Mouse (Mus musculus) ovary, adult 18-20 months (tissue): ENCODE results near the gene Ap1m2.

ENCODE experiments used
- DNase-seq: peaks from one replicate; pipeline ENCODE4 v3.0.0; 2022; ENCODE audit warnings: low spot score, mixed read lengths

The Ap1m2 gene

DNA sequence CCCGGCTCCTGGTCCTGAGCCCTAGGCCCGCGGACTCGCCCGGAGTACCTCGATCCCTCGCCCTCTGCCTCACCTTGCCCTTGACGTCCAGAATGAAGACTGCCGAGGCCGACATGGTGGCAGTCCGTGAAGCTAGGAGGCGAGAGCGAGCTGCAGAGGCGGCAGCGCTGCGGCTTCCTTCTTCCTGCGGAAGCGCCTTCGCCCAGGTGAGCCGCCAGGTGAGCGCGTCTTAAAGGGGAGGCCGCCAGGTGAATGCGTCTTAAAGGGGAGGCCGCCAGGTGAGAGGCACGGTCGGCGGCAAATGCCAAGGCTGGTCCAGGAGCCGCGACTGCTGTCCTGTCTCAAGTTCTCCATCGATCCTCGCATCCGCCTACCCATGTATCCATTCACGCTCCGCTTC, at the start of gene Ap1m2:
Ap1m2 (minus strand) TSS at position 204 of the 400 bp plus-strand sequence.
- no peak for DNase-seq

DNA sequence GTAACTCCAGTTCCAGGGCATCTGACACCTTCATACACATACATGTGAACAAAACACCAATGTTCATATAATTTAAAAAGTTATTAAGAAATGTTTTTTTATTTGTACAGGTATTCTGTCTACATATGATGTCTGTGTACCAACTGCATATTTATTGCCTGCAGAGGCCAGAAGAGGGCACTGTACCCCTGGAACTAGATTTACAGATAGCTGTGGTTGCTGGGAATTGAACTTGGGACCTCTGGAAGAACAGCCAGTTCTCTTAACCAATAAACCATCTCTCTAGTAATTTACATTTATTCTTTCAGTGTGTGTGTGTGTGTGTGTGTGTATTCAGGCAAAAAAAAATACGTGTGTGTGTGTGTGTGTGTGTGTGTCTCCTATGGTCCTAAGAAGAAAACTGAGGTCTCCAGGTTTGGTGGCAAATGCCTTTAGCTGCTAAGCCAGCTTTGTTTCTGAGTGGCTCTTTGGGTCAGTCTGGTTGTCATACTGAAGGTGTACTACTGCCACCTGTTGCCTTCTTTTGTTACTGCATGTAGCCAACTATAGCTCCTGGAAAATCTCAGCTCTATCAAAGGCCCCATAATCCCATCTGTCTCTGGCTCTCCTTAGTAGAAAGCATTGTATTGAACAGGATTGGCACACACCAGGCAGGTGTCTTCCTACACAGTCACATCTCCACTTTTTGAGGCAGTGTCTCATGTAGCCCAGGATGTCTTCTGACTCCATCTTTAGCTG, 45.0 kb upstream of the Ap1m2 start:
- no peak for DNase-seq

DNA sequence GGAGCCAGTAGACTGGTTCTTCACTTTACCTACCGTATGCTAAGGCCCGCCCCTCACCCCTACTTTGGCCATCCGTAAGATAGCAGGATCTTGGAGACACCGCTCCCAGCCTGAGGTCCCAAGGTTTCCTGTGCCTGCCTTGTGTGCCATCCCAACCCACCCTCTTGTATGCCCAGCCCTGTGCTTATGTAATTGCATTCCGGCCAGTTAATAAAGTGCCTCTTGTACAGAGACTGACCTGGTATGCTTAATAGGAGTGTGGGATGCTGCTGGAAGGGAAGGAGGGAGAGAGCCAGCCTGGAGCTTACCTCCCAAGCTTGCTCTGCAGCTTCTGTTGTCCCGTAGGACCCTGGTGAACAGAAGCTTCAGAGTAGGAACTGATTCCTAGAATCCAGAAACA, 42.7 kb upstream of the Ap1m2 start:
- no peak for DNase-seq

DNA sequence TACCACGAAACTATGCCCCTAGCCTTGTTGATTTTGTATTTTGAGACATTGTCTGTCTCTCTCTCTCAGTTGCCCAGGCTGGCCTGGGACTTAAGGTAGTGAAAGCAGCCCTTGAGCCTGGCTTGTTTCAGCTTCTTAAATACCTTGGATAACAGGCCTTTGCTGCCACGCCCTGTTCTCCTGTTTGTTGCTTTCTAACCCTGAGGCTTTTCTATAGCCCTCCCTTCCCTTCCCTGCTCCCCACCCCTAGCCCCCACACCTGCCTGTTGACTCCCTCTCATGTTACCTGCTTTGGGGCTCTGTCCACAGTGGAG, 41.2 kb upstream of the Ap1m2 start:
- DNase-seq = no peak

DNA sequence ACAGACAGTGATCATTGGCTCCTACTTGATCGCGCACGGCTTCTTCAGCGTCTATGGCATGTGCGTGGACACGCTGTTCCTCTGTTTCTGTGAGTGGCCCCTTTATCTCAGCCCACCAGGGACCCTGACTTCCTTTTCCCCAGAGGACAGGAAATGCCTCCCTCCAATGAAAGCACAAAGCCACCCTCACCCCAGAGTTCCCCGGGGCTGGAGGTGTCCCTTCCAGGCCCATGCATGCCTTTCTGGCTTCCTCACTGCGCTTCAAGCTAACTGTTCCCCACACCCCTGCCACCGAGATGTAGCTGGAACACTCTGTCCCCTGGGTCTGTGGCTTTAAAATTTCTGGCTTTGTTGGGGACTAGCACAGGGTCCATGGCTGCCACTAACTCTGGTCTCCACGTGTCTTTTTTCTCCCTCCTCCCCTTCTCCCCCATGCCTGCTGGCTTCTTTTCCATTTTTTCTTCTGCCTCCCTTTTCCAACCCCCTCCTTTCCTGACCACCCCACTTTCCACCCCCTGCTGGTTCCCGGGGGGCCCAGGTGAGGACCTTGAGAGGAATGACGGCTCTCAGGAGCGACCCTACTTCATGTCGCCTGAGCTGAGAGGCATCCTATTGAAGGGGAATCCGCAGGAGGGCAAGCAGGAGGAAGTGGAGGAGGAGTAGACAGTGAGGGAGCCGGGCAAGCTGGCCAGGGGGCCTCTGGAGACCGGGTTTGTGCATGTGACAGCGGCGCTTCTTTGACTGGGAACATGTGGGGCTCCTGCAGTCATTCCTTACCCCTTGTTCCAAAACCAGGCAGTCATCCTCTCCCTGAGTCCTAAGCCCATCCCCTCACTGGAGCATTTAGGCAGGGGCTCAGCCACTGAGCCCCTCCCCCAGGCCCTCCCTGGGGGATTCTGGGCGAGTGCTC, 40.6 kb upstream of the Ap1m2 start:
- DNase-seq = no peak

DNA sequence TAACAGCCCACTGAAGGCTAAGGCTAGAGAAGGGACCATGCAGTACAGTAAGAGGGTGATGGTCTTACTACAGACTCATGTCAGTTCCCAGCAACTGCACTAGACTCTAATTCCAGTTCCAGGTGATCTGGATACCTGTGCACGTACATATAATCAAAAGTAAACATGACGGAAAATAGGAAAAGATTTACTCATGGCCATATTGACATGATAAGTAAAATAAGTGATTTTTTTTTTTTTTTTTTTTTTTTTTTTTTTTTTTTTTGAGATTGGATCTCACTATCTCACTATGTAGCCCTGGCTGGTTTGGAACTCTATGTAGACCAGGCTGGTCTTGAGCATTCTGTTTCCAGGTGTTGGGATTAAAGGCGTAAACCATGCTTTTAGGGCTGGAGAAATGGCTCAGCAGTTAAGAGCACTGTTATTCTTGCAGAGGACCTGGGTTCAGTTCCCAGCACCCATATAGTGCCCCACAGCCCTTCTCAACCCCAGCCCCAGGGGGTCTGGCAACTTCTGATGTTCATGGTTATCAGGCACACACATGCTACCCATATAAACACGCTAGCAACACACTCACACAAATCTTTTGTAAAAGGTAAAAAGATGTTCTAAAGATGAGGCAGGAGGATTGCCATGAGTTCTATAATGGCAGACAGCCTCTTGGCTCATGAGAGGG, 39.7 kb upstream of the Ap1m2 start:
- no peak for DNase-seq

DNA sequence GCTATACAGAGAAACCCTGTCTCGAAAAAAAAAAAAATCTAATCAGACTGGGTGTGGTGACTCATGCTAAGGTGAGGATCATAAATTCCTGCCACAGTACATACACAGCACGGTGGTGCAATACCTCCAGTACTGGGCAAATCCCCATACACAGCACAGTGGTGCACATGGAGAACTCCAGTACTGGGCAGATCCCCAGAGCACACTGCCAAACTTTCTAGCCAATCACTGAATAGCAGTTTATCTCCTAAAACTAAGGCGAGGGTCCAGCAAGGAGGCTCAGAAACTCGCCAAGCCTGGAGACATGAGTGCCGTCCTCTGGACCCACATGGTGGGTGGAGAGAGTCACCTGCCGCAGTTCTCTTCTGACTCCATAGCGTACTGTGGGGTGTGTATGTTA, 39.0 kb upstream of the Ap1m2 start:
- DNase-seq = no peak

DNA sequence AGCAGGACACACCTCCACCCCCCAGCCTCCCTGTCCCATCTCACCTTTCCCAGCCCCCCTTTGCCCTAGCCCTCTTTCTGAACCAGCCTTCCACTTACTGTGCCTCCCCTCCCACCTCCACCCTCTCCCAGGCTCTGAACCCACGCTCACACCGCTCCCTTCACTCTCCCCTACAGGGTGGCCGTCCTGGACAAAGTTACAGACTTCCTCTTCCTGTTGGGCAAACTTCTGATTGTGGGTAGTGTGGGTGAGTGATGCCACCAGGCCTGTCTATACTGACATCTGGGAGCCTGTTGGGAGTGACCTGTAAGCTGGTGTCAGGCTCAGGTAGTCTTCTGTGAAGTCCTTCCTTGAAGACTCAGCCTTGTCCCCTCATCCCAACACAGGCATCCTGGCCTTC, 36.0 kb upstream of the Ap1m2 start:
- no peak for DNase-seq

DNA sequence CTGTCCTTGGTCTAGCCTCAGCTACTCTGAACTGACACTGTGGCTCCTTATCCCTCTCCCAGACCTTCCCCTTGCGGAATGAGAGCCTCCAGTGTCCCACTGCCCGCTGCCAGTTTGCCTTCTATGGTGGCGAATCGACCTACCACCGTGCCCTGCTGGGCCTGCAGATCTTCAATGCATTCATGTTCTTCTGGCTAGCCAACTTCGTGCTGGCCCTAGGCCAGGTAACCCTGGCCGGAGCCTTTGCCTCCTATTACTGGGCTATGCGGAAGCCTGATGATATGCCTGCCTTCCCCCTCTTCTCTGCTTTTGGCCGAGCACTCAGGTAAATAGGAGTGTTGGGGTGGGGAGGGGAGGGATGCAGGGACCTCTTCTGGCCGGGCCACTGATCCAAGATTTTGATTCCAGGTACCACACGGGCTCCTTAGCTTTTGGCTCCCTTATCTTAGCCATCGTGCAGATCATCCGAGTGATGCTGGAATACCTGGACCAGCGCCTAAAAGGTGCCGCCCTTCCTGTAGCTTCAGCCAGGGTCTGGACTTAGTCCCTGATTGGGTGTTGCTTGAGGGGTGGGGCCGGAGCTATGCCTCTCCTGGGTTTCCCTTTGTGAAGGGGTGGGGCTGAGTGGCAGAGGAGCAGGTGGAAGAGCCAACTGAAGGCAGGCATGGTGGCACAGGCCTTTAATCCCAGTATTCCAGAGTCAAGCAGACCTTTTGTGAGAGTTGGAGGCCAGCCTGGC, 34.7 kb upstream of the Ap1m2 start:
- no peak for DNase-seq

DNA sequence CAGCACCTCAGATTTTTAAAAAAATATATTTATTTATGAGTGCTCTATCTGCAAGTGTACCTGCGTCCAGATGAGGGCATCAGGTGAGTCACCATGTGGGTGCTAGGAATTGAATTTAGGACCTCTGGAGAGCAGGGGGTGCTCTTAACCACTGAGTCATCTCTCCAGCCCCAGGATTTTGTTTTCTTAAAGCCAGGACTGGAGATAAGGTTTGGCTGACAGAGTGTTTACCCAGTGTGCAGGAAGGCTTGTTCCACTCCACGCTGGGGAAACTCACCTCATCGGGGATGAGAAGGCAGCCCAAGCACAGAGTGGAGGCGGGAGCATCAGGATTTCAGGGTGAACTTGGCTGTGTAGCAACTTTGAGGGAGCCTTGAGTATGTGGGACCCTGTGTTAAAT, 28.3 kb upstream of the Ap1m2 start:
- DNase-seq = no peak

DNA sequence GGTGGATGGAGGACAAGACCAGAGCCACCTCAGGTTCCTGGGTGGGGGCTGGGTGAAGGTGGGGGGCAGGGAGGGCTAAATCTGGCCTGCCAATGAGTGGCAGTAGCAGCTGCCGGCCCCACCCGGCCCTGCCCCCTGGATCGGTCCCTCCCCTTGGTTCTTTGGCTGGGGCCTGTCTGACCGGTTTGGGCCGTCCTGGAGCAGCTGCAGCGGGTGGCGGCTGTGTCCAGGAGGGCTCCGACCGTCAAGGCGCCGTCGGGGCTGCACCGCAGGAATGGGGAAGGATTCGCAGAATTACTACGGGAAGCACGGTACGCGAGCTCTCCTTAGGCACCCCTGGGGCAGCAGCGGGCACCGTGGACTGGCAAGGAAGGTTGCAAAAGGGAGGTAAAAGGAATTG, 25.5 kb upstream of the Ap1m2 start:
- DNase-seq = no peak

DNA sequence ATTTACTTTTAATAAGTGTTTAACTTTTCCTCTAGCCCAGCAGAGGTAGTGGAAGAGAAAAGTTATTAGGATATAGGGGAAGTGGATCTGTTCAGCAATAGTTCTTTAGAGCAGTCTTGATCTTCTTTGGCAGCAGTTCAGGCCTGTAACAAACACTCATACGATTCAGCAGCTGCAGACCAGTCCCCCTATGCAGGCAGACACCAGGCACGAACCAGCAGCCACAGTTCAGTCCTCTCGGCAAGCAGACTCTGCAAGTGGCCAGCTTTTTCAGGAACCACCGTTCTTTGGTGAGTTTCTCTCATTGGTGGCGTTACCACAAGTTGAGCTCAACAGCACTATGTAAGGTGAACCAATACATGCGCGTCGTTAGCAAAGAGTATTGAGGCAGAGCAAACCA, 24.4 kb upstream of the Ap1m2 start:
- no peak for DNase-seq

DNA sequence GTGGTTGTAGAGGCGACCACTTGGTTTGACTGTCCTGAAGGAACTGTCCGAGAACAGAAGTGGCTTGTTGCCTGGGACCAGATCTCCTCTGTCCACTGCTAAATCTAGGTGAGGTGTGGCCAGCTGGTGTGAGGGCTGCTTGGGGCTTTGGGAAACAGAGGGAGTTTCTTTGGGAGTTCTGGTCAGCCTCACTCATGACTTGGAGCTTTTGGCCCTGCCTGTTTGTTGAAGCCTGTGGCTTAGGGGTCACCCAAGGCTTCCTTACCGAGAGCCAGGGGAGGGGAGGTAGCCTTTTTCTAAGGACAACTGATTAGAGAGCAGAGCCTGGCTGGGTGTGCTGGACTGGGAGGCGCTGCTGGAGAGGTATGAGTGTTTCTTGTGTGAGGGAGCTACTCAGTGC, 23.3 kb upstream of the Ap1m2 start:
- no peak for DNase-seq

DNA sequence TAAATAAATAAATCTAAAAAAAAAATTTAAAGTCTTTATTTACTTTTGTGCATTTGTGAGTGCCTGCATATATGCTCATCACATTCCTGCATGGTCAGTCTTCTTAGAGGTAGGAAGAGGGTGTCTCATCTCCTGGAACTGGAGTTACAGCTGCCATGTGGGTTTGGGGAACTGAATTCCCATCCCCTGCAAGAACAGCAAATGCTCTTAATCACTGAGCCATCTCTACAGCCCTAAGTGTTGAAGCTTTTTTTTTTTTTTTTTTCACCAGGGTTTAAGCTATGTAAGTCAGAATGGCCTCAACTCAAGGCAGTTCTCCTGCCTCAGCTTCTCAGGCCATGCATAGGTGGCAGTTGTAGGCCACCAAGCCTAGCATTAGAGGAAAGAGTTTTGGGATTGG, 22.6 kb upstream of the Ap1m2 start:
- no peak for DNase-seq

DNA sequence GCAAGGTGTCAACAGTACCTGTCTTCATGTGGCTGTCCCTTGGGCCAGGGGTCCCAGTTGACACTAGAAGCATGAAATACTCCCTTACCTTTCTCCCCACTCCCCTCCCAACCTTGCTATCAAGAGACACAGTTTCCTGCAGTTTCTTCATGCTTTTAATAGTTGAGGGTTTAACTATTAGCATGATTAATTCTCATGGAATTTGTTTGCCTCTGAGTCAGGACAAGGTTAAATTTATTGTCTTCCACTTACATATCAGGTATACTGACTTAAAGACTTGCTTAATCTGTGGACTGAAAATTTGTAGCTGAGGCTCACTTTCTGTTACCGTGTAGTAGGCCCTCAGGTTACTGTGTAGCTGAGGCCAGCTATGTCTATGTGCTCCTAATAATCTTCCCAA, 21.4 kb upstream of the Ap1m2 start:
- no peak for DNase-seq

DNA sequence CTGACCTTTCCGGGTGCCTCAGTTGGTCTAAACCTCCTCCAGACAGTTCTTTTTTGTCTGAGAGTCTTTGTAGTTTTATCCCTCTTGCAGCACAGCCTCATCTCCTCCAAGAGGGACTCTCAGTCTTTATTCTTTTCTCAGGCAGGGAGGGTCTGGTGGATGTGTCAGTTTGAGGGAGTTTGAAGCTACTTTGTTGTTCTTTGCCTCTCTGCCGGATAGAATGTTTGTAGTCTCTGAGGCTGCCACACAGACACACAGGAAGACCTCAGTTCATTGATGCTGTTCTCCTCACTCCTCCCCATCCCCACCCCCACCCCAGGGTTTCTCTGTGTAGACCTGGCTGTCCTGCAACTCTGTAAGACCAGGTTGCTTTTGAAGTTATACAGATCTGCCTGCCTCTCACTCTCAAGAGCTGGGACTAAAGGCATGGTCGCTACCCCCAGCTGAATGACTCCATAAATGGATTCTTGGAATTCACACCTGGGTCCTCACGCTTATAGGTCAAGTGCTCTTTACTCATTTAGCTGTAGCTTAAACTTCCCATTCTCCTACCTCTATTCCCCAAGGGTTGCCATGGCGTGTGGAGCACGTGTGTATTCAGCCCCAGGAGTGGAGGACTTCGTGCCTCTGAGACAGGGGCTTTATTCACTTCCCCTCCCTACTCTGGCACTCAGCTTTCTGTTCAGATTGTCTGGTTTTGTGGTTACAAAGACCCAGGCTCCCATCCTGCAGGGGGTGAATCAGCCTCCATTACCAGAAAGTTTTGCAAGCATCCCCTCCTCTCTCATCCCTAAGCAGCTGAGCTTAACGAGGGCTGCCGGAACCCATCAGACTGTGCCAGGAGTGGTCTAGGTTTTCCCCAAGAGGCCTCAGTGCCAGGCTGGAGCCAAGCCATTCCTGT, 20.3 kb upstream of the Ap1m2 start:
- no peak for DNase-seq

DNA sequence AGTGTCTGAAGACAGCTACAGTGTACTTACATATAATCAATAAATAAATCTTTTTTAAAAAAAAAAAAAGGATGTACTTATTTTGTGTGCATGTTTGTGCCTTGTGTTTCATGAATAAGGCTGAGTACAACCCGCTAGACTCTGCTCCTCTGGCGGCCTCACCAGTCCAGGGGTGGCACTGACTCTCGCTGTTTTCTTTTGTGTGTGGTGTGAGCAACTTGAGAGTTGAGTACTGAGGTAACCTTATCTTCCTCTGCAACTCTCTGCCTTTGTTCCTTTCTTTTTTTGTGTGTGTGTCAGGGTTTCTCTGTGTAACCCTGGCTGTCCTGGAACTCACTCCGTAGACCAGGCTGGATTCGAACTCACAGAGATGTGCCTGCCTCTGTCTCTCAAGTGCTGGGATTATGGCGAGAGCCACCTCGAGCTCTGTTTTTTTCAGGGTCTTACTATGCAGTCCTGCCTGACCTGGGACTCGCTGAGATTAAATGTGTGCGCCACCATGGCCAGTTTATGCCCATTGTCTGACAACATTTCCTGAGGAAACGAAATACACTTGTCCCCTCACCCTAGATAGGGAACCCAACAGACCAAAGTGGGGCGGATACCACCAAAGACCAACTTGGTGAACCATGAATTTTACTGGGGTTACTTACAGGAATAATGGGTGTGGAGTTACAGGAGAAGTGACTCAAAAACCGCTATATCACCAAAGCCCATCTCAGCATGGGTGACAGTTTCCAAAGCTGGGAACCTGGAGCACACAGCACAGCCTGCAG, 19.4 kb upstream of the Ap1m2 start:
- DNase-seq = no peak

DNA sequence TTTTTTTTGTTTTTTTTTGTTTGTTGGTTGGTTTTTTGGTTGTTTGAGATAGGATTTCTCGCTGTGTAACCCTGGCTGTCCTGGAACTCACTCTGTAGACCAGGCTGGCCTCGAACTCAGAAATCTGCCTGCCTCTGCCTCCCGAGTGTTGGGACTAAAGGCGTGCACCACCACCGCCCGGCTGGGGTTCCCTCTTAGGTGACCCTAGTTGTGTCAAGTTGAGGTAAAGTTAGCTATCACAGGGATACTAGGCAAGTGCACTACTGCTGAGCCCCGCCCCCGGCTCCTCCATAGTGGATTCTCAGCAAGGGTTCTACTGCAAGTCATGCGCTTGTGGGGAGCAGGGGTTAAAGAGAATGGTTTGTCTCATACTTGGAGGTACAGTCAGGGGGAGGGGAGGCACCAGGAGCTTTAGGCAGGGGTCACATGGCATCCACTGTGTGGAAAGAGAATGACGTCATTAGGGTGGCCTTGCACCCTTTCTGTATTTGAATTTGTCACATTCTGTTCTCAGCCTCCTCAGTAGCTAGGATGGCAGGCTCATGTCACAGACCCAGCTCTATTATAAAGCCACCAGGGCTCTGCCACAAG, 17.7 kb upstream of the Ap1m2 start:
- DNase-seq = no peak

DNA sequence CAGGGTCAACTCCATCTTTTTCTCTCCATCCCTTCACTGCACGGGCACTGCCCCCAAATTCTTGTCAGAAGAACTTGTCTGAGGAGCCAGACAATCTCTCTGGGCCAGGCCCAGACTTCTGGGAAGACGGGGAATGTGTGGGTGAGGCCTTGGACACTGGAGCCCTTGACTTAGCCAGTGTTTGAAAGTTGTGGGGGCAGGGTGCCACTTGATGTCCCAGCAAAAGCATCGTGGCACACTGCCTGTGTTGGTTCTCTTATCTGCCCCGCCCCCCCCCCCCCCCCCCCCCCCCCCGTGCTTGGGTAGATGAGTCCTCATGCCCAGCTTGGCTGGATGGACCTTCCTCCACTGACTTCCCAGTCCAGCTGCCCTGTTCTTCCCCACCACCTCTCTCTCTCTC, 16.9 kb upstream of the Ap1m2 start:
- peak; percentile 79 for DNase-seq

DNA sequence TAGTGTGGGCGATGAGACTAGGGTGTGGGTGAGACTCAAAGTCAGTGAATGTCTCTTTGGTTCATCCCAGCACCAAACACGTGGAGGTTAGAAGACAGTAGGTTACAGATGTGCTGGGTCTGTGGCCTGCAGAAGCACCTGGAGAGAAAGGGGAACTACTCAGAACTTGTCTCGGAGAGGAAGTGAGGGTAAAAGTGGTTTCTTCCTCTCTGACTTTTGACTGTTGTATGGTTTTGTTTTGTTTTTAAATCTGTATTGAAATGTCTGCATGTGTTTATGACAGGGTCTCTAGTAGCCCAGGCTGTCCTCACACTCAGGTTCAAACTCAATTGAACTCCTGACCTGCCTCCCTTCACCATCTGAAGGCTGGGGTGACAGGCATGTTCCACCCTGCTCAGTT, 15.9 kb upstream of the Ap1m2 start:
- no peak for DNase-seq
